Mouse (Mus musculus) heart, adult 18-20 months (tissue): ENCODE measurements at regions not wholly inside any gene's neighbourhood (a gene's known extent, or its start where the extent isn't known, plus 50 kb on each side); places are given as distances from the start of the nearest gene placed in this dataset.
A peak's percentile ranks its signal among the peaks of the same experiment; 100 is the strongest.
"Not testable (repeated sequence)": the region's sequence is repeated elsewhere in the genome, so short reads cannot be mapped to it uniquely, and the experiment has no call there.

Experiments
- DNase-seq, 2 experiments: peaks; one replicate each; pipeline ENCODE4 v3.0.0; 2021 to 2022; ENCODE audit warnings: mixed read lengths in 1 of 2

GRCm38 (mm10) chr4:45647514-45647913 lies 115.2 kb upstream of the Shb start:
- DNase-seq: no peak

- DNase-seq: no peak
Observed at GRCm38 (mm10) chr4:45642604-45643003, 110.3 kb upstream of the Shb start.

- no peak for DNase-seq
Observed at GRCm38 (mm10) chr4:45641272-45641671, 109.0 kb upstream of the Shb start.

GRCm38 (mm10) chr4:45640713-45641112 lies 108.4 kb upstream of the Shb start:
- no peak for DNase-seq

- no peak for DNase-seq
Observed at GRCm38 (mm10) chr4:45639397-45640034, 107.2 kb upstream of the Shb start.

- DNase-seq: no peak
Observed at GRCm38 (mm10) chr4:45638411-45638810, 106.1 kb upstream of the Shb start.

GRCm38 (mm10) chr4:45631276-45632045 lies 99.2 kb upstream of the Shb start:
- no peak for DNase-seq

GRCm38 (mm10) chr4:45625633-45626032 lies 93.4 kb upstream of the Shb start:
- DNase-seq: no peak

- no peak for DNase-seq
Observed at GRCm38 (mm10) chr4:45622017-45622416, 89.7 kb upstream of the Shb start.

- no peak for DNase-seq
Observed at GRCm38 (mm10) chr4:45617126-45617525, 84.9 kb upstream of the Shb start.

GRCm38 (mm10) chr4:45613498-45613897 lies 81.2 kb upstream of the Shb start:
- DNase-seq: not testable (repeated sequence)

GRCm38 (mm10) chr4:45612132-45612531 lies 79.9 kb upstream of the Shb start:
- peak; percentile 33 to 70 for DNase-seq

- DNase-seq: no peak
Observed at GRCm38 (mm10) chr4:45610937-45611336, 78.7 kb upstream of the Shb start.

- peak in 1 of 2 experiments; percentile 10 for DNase-seq
Observed at GRCm38 (mm10) chr4:45606578-45606977, 74.3 kb upstream of the Shb start.

GRCm38 (mm10) chr4:45605681-45606080 lies 73.4 kb upstream of the Shb start:
- peak in 1 of 2 experiments; percentile 21 for DNase-seq

- DNase-seq: no peak
Observed at GRCm38 (mm10) chr4:45604271-45604800, 72.1 kb upstream of the Shb start.

GRCm38 (mm10) chr4:45600520-45600919 lies 68.2 kb upstream of the Shb start:
- no peak for DNase-seq

GRCm38 (mm10) chr4:45593435-45593991 lies 61.2 kb upstream of the Shb start:
- DNase-seq: no peak

- no peak for DNase-seq
Observed at GRCm38 (mm10) chr4:45592766-45593165, 60.5 kb upstream of the Shb start.

GRCm38 (mm10) chr4:45591405-45592315 lies 59.4 kb upstream of the Shb start:
- no peak for DNase-seq

- no peak for DNase-seq
Observed at GRCm38 (mm10) chr4:45590836-45591235, 58.6 kb upstream of the Shb start.

GRCm38 (mm10) chr4:45588322-45588721 lies 56.1 kb upstream of the Shb start:
- no peak for DNase-seq
